Mouse (Mus musculus): Measurements from ENCODE around the gene Slc6a19.
A peak's percentile ranks its signal among the peaks of the same experiment; 100 is the strongest.
"Not testable (repeated sequence)": the region's sequence is repeated elsewhere in the genome, so short reads cannot be mapped to it uniquely, and the experiment has no call there.

Slc6a19 gene

DNA sequence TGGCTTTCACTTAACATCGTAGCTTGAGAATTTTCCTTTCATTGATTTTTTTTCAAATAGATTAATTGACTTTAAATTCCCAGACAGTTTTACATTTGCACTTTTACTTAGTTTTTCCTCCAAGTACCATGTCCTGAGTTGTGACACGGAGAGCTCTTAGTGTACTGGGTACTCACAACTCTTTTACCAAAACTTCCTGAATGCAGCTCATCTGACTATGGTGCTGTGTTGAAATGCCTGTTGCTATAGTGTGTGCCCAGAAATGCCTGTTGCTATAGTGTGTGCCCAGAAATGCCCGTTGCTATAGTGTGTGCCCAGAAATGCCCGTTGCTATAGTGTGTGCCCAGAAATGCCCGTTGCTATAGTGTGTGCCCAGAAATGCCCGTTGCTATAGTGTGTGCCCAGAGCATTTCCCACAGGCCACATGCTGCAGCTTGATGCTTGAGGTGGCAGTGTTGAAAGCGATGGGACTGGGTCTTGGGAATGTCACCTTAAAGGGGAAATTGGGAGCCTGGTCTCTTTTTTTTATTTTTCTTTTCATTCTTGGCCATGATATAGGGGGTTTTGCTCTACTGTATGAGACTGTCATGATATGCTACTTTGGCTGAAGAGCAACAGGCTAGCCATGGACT lies at the start of gene Slc6a19:
Gene Slc6a19, minus strand, starts transcription at position 172 of the 632 bp plus-strand sequence.
- no peak for DNase-seq (ENCODE audit: extremely low read depth, low read depth)

DNA sequence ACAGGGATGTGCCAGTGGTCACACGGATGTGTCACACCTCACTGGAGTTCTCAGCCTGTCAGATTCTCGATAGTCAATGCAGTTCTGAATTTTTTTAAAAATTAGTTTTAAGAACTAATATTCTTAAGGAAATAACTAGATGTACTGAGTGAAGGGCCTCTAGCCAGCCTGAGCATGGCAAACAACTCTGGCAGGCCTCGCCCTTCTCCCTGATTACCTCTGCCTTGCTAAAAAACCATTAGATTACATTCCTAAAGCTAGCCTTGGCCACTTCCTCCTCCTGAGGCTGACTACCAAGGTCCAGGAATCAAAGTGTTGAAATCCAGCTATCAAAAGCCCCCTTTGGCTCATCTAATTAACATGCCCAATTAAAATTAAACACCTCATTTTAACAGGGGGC lies 46.6 kb upstream of the Slc6a19 start:
- DNase-seq (ENCODE audit: extremely low read depth, low read depth): no peak

DNA sequence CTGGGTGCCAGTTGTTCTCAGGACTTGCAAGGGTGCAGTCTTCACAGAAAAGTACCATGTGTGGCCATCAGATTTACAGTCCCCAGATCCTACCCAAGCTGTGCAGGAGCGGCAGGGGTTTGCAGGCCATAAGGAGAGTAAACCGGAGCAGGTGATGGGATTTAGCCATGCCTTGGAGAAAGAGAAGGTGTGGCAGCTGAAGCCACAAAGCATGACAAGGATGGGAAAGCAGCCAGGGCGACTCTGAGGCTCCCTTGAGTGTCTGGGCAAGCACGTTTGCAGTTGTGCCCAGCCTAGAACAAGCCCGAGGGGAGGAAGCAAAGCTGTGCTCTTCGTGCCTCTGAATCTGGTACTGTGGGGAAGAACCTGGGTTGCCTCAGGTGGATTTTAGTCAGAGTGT lies 45.8 kb upstream of the Slc6a19 start:
- no peak for DNase-seq (ENCODE audit: extremely low read depth, low read depth)

DNA sequence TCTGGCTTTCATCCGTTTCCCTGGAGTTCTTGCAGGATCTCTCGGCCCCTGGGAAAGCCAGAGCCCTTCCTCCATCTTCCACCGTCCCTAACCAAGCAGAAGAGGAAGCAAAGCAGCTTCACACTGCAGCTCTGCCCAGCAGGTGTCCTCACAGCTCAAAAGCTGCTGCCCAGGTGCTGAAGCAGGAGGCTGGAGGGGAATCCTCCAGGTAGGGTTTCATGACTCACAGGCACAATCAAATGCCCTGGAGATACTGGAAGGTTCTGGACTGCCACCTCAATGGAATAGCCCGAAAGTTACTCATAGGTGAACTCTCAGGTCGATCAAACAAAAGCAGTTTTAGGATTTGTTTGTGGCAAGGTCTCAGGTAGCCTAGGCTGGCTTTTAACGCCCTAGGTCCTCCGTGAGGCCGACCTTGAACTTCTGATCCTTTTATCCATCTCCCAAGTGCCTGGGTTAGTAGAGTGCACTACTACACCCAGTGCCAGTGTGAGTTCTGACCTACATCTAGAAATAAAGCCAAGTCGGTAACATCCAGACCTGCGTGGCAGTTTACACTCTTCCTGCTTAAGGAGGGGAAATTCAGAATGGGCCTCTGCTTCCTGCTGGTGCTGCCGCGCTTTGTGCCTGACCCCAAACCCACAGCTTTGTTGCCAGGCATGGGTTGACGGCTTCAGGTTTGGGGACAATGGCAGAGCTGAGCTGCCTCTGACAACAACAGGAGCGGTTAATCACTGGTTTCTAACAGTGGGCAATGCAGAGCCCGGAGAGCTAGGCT lies 44.2 kb upstream of the Slc6a19 start:
- no peak for DNase-seq (ENCODE audit: extremely low read depth, low read depth)

DNA sequence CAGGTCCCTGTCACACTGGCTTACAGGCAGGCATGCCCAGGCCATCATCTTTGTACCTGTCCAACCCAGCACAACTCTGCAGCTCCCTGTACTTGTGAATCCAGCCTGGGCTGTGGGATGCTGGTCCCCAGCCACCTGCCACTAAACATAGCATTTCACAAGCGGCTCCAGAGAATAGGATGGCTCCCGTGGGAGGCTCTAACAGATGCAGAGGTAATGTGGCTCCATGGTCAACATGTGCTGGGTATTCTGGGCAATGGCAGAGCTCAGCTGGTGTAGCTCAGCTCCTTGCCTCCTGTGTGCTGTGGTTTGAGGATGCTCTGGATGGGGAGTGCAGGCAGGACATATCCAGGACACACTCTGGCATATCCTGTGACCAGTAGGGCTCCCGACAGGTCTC lies 39.0 kb upstream of the Slc6a19 start:
- no peak for DNase-seq (ENCODE audit: extremely low read depth, low read depth)

DNA sequence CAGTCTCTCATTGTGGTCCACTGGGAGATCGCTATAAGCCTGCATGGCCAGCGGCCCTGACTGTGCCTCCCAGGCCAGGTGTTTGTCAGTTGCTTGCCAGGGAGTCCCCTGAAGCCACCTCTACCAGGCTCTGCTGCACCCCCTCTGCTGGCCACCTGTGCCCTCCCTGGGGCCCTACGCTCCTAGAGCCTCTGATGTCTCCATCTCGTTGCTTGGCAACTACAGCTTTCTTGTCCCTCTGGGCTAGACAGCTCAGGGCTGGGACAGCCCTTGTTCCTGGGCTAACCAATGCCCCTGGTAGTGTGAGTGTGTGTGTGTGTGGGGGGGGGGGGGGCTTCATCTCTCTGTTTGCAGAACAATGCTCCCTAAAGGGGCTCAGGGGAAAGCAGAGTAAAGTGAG lies 38.3 kb upstream of the Slc6a19 start:
- no peak for DNase-seq (ENCODE audit: extremely low read depth, low read depth)

DNA sequence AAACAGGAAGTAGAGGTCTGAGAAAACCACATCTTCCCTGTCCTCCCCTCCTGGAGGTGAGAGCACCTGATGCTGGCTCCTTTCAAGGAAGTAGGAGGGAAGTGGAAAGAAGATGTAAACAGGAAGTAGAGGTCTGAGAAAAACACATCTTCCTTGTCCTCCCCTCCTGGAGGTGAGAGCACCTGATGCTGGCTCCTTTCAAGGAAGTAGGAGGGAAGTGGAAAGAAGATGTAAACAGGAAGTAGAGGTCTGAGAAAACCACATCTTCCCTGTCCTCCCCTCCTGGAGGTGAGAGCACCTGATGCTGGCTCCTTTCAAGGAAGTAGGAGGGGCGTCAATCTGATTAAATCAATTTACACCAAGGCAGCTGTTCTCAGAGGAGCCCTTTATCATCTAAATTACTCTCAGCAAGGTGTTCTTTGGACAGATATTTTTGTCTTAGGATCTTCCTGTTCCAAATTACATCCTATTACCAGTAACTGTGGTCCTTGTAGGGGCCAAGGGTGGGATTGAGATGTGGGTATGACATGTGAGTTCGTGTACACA lies 35.8 kb upstream of the Slc6a19 start:
- DNase-seq (ENCODE audit: extremely low read depth, low read depth): not testable (repeated sequence)

DNA sequence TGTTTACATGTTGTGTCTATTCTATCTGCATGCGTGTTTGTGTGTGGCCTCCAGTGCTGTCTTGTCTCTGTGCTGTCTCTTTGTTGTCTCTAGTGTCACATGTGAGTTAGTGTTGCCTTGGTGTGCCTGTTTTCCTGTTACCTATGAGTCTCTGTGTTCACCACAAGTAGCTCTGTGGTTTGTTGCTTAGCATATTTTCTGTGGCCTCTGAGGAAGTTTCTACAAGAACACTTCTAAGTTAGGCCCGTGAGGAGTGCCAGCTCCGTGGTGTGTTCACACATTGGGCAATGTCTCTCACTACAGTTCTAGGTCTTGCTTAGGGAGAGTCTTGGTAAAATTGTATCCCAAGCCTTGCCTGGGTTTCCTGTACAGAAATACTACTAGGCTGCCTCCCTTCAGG lies 32.3 kb upstream of the Slc6a19 start:
- DNase-seq (ENCODE audit: extremely low read depth, low read depth): no peak

DNA sequence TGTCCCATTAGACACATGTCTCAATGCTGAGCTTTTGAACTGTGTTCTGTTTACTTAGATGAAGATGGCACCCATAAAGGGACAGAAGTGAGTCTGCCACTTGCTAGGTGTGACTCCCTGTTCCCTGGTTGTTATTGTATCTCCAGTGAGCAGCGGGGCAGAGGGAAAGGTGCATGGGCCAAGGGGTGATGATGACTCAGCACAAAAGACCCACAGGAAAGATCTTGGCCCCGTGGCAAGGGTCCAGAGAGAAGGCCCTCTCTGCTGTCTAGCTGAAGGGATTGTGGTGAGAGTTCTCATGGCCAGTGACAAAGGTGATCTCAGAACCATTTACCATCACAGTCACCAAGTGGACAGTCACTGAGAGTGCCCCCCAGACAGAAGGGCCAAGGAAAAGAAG lies 31.3 kb upstream of the Slc6a19 start:
- no peak for DNase-seq (ENCODE audit: extremely low read depth, low read depth)

DNA sequence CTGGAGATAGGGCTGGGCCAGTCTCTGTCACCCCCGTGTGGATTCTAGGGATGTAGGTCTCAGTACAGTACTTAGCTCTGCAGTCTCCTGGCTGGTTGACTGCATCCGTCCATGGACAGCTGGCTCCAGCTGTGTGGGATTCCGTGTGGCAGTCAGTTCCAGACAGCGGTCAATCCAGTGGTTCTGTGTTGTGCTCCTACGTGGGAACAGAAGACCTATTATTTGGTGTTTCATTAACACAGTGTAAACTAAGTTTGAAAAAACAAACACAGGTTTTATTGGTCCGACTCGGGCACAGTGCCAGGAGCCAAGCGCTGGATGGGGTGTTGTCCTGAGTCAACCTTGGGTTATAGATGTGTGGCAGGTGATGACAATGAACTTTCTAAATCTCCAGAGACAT lies 30.6 kb upstream of the Slc6a19 start:
- DNase-seq (ENCODE audit: extremely low read depth, low read depth): no peak

DNA sequence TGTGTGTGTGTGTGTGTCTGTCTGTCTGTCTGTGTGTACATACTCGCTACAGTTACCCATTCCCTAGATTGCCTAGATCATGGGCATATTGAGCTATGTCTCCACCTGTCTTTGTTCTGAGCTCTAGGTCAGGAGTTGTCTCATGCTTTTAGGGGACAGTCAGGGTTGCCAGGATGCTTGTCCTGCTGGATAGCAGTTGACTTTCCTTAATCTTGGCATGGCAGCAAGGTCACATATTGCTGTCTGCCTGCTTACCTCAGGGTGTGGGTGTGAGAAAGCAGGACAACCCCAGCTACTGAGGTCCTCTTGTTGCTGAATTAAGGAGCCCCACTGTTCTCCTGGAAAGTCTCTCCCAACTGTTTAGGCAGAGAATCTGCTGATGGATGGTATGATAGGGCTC lies 29.7 kb upstream of the Slc6a19 start:
- DNase-seq (ENCODE audit: extremely low read depth, low read depth): no peak

DNA sequence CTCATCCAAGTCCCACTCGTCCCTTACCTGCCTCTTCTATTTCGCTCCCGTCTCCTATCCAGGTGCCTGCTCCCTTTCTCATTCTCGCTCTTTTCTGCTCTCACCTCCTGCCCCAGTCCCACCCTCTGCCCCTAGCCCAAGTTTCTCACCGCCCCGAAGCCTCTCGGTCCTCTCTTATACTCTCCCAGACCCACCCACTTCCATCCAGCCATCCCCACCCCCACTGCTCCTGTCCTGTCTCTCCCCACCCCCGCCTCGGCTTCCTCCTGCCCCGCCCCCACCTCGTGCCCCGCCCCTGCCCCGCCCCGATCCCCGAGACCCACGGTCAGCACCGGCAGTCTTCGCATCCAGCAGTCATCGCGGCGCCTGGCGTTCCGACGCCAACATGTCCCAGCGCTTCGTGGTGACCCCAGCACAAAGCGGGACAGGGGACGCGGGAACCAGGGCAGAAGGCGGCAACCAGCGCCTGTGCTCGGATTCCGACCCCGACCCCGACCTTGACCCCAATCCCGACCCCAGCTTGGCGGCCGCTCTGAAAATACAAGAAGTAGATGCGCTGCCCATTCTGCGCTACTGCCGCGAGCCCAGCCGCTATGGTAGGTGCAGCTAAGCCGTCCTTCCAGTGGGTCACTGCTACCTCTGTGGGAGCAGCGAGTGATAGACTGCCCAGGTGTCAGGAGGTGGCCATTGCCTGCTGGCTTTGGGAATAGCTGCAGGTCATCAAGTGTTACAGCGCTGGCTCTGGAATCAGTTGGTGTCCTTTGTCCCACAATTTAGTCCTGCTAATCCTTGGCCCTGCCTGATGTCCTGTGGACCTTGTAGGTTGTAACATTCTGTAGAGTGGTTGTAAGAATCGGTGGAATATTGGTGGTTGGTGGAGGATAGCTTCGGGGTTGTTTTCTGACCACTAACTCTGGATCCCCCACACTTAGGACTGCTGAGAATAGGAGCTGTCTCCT lies 28.4 kb upstream of the Slc6a19 start, which contains the start of gene Slc12a7:
Gene Slc12a7, plus strand, starts transcription at position 353 of the 959 bp plus-strand sequence.
- no peak for DNase-seq (ENCODE audit: extremely low read depth, low read depth)

DNA sequence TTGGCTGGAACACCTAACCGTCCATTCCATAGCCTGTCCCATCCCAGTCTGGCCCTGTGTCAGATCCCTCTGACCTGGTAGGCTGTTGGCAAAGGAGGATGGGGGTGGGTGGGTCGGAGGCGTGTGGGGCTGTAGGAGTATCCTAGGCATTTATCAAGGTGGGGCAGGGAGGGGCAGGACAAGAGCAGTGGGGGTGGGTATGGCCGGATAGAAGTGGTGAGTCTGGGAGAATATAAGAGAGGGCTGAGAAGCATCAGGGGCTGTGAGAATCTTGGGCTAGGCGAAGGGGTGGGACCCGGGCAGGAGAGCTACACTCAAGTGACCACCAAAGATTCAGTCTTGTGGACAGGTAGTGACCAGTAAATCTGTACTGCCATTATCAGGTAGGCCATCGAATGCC lies 27.6 kb upstream of the Slc6a19 start:
- no peak for DNase-seq (ENCODE audit: extremely low read depth, low read depth)

DNA sequence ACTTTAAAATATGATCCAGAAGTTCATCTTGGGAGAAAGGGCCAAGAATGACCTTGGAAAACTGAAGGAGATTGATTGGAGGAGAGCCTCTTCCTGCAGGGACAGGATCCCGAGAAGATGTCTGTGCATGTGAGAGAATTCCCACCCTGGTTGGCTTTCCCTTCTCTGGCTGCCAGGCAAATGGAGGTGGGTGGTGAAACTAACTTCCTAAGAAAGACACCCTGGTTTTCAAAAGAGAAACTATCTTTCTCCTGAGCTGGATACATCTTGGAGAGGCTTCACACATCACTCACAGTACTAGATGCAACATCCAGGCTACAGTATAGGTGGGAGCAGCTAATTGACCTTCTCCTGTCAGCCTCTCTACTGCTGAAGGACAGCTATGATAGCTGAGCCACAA lies 26.2 kb upstream of the Slc6a19 start:
- DNase-seq (ENCODE audit: extremely low read depth, low read depth): no peak

DNA sequence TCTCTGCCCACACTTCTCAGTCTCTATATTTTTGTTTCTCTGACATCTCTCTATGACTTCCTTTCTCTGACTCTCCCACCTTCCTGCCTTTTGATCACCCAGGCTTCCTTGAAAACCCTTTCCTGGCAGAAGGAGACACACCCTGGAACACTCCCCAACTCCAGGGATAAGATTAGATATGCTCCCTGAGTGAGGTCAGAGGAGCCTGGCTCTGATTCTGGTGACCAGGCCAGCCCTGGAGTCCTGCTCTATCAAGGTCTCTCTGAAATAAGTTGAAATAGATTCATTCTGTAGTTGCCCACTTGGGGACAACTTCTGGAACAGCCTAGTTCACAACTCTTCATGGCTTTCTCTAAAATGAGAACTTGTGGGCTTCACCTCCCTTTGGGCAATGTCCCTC lies 24.0 kb upstream of the Slc6a19 start:
- no peak for DNase-seq (ENCODE audit: extremely low read depth, low read depth)

DNA sequence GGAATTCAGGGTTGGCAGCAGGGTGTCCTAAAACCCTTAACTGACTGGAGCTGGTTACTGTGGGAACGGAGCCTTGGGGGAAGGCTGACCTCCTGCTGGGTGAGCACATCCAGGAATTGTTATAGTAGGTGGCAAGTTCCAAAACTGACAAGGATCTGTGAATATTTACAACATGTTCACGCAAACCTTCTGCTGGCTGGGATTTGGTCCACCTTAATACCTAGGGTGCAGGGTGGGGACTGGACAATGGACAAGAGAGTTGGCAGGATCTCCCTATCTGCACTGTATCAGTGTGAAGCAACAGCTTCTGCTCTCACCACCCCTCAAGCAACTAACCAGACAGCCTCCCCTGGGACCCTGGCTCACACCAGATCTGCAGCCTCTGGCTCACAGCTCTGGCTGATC lies 23.0 kb upstream of the Slc6a19 start:
- DNase-seq (ENCODE audit: extremely low read depth, low read depth): no peak

DNA sequence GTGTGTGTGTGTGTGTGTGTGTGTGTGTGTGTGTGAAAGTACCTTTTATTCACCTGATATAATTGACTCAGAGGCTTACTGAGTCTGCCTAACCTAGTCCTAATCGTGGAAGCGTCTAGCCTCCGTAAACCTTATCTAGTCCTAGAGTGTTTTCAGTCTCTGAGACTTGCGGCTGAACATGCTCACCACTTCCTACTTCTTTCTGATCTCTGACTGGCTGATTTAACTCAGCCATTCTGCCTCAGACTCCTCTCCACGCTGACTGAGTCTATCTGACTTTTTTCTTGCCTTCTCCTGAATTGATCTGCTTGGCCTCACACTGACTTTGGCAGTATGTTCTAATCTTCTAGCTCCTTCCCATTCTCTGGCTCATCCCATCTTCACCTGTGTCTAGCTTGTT lies 20.6 kb upstream of the Slc6a19 start:
- DNase-seq (ENCODE audit: extremely low read depth, low read depth): peak; percentile 66

DNA sequence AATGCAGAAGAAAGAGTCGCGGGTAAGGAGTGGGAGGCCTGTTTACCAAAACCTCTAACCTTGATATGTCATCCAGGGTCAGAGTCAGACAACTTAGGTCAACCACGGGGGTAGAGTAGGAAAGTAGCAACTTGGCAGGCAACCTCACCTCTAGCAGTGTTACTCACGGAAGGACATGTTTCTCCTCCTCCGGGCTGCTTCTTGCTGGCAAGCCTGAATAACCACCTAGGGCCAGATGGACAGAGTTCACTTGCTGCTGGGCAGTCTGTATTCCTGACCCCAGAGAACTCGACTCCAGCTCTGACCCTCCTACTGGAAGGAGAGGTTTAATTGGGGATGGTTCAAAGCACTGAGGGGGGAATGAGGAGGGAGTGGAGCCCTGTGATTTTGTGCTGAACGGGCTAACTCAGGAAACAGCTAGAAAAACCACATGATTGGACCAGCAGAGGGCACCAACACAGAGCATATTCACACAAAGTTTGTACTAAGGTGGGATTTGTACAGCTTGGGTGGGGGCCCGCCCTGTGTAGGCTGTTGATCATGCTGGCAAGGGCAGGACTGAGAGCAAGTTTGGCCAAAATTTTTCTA lies 18.5 kb upstream of the Slc6a19 start:
- DNase-seq (ENCODE audit: extremely low read depth, low read depth): no peak

DNA sequence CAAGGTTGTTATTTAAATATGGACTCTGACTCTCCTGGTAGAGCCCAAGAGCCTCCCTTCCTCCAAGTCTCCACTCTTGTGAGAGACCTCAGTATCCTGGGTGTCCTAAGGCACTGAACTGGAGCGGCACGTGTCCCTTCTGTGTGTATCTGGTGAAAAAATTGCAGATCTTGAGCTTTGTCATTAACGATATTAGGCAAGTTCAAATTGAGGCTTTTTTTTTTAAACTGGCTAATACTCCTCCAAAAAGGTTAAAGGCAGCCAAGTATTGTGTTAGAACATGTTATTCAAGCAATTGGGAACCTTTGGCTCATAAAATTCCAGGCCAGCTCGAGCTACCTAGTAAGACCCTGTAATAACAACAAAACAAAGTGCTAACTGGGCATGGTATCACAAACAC lies 15.6 kb upstream of the Slc6a19 start:
- DNase-seq (ENCODE audit: extremely low read depth, low read depth): no peak

DNA sequence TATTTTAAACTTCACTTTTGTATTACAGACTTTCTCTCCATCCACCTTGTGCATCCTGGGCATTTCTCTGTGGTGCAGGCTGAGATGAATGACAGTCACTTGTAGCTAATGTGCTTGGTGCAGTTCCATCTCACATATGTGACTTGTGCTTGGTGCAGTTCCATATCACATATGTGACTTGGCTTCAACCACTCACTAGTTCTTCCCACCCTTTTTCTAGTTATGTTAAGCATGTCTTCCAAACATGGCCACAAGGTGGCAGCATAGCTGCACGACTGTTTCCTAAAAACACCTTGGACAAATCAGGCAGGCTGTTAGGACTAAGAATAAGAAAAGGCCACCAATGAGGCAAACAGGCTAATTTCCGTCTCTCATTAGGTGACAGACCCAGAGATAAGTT lies 13.6 kb upstream of the Slc6a19 start:
- peak; percentile 63 for DNase-seq (ENCODE audit: extremely low read depth, low read depth)

DNA sequence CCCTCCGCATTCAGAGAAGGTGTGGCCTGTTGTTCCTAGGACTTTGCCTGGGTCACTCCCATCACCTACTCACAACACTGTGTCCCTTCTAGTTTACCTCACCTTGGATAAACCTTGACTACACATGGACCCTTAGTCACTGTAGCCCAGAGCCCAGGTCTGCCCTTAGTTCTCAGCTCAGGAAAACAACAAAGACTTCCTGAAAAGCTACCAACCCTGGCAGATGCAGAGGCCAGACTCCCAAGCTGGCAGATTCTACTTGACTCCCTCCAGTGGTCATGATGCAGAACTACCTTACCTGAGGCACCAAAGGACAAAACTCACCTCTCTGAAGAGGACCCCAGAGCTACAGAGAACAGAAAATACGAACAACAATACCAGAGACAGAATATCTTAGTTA lies 9.4 kb upstream of the Slc6a19 start:
- DNase-seq (ENCODE audit: extremely low read depth, low read depth): no peak

All from MEL-GATA-1-ER (cell line).